Mouse (Mus musculus) testis, adult 2 months (tissue): ENCODE results near the gene Zfp950.

Experiments used
- CTCF ChIP-seq: fragments of 200-500 bp; IDR thresholded peaks from 2 replicates; pipeline ENCODE4 v1.5.1; 2012; ENCODE audit warnings: low read depth, mild to moderate bottlenecking, inconsistent platforms, low read length, moderate library complexity; ENCODE audit not compliant: control insufficient read depth, insufficient read depth, insufficient replicate concordance
- POLR2A ChIP-seq: fragments of 200-500 bp; IDR thresholded peaks from 2 replicates; pipeline ENCODE4 v1.6.1; 2012; ENCODE audit warnings: low read depth, mild to moderate bottlenecking, inconsistent platforms, low read length, moderate library complexity; ENCODE audit not compliant: control insufficient read depth

DNA sequence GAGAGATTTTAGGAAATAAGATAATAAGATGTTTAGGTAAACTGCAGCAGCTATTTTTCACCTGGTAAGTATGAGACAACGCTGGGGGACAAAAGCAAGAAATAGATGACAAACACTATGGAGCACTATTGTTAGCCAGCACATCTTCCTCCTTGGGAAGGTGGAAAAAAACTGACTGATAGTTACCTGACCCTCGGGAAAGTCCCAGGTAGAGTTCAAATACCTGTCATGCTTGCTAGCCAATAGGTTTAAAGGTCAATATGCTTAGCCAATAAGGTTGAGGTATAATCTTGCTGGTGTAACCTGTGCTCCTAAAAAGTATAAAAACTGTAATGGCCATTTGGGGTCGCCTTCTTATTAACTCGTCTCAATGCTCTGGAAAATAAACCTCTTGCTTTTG is 659 bp upstream of the Zfp950 start:
- TF ChIP-seq CTCF = no peak
- no peak for TF ChIP-seq POLR2A
